Mouse (Mus musculus) lung, adult 18-20 months (tissue): ENCODE data around the gene Sft2d2.

Source experiments
- DNase-seq, 2 experiments: peaks; one replicate each; pipeline ENCODE4 v3.0.0; 2022; ENCODE audit warnings: mixed read lengths in 2 of 2

Sft2d2 gene

GRCm38 (mm10) chr1:165190571-165191273, 3.5 kb downstream of the Sft2d2 start:
- DNase-seq = no peak

GRCm38 (mm10) chr1:165190068-165190467, 4.2 kb downstream of the Sft2d2 start:
- DNase-seq = no peak

- DNase-seq = no peak
Observed at GRCm38 (mm10) chr1:165188806-165189580, 5.2 kb downstream of the Sft2d2 start.

- no peak for DNase-seq
Observed at GRCm38 (mm10) chr1:165187357-165187756, 6.9 kb downstream of the Sft2d2 start.

GRCm38 (mm10) chr1:165186491-165186890, 7.7 kb downstream of the Sft2d2 start:
- DNase-seq = no peak

- peak; percentile 79 to 88 for DNase-seq
Observed at GRCm38 (mm10) chr1:165185116-165185515, 9.1 kb downstream of the Sft2d2 start.

GRCm38 (mm10) chr1:165184178-165184577, 10.1 kb downstream of the Sft2d2 start:
- no peak for DNase-seq

GRCm38 (mm10) chr1:165183400-165183799, 10.8 kb downstream of the Sft2d2 start:
- peak; percentile 77 to 85 for DNase-seq

- DNase-seq = no peak
Observed at GRCm38 (mm10) chr1:165179321-165179720, 14.9 kb downstream of the Sft2d2 start.

GRCm38 (mm10) chr1:165178075-165178474, 16.2 kb downstream of the Sft2d2 start:
- peak in 1 of 2 experiments; percentile 41 for DNase-seq

GRCm38 (mm10) chr1:165174059-165174616, 20.1 kb downstream of the Sft2d2 start:
- DNase-seq = no peak

GRCm38 (mm10) chr1:165171277-165171676, 23.0 kb downstream of the Sft2d2 start:
- no peak for DNase-seq

GRCm38 (mm10) chr1:165170157-165170556, 24.1 kb downstream of the Sft2d2 start:
- no peak for DNase-seq

GRCm38 (mm10) chr1:165169462-165169861, 24.8 kb downstream of the Sft2d2 start:
- no peak for DNase-seq

- no peak for DNase-seq
Observed at GRCm38 (mm10) chr1:165164920-165165319, 29.3 kb downstream of the Sft2d2 start.

GRCm38 (mm10) chr1:165160723-165161405, 33.4 kb downstream of the Sft2d2 start, which contains the start of gene Tbx19:
Gene Tbx19 (minus strand): TSS chr1:165160773.
- DNase-seq = no peak

- DNase-seq = no peak
Observed at GRCm38 (mm10) chr1:165158841-165159240, 35.4 kb downstream of the Sft2d2 start.

GRCm38 (mm10) chr1:165154162-165154561, 40.1 kb downstream of the Sft2d2 start:
- no peak for DNase-seq

- no peak for DNase-seq
Observed at GRCm38 (mm10) chr1:165151216-165151615, 43.0 kb downstream of the Sft2d2 start.

GRCm38 (mm10) chr1:165142343-165142916, 51.8 kb downstream of the Sft2d2 start:
- peak in 1 of 2 experiments; percentile 13 for DNase-seq

- no peak for DNase-seq
Observed at GRCm38 (mm10) chr1:165140227-165140626, 54.0 kb downstream of the Sft2d2 start.

- DNase-seq = no peak
Observed at GRCm38 (mm10) chr1:165133858-165134257, 60.4 kb downstream of the Sft2d2 start.

- no peak for DNase-seq
Observed at GRCm38 (mm10) chr1:165133279-165133678, 61.0 kb downstream of the Sft2d2 start.
